8 mouse cellular contexts compared by ENCODE assay signal in the genomic region with DNA sequence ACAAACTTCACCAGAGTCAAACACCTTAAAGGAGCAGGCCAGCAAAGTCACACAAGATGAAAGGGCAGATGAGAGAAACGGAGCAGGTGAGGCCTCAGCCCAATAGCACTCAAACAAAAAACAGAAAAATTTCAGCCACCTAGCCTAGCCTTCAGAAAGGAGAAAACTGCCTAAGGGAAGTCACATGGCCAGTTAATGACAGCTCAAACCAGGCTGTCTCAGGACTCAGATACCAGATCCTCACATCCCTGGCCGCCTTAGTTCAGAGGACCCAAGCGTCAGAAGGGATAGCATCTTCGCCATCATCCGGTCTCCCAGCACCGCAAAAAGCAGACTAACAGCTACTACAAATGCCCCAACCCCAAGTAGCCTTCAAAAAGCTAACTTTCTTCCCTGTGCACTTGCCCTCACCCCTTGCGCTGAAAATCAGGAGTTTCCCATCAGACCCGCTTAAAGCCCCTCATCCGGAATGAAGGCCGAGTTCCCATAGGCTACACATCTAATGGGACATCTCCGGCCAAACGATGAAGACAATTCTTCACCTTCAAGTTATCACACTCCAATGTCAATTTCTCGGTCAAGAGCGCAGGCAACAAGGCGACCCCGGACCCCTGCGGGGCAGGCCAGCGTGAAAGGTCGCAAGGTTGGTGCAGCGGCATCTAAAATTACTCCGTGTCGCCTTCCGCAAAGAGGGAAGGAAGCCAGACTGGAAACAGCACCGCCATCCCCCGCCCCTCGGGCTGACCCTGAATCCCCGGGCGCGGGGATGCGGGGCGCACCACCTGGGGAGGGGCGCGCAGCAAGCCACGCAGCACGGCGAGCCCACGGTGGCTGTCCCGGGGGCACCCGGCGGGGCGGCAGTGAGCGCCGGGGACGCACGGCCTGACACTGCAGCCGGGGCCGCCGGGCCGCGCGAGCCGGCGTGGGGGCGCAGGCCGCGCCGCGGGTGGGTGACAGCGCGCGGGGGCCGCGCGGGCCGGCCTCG. TPM values are rescaled to one million over a fixed set of nuclear protein-coding genes. Genes with fewer than 3 reads are reported as not detected.
A peak's percentile ranks its signal among the peaks of the same experiment; 100 is the strongest.
DNase-seq lines count a peak whose midpoint lies in the region; ATAC-seq and TF ChIP-seq lines count a peak whose summit lies in the region.

No protein-coding gene starts in this region.

- peak overlapping the region; percentile 74 for H3K4me2 ChIP-seq in forebrain, embryonic 14.5 days (ENCODE audit: low read length)
- H3K4me2 ChIP-seq in intestine, embryonic 16.5 days (ENCODE audit: low read depth, low read length): peak overlapping the region; percentile 93

- no peaks in the 10 kb centered on the region for H3K9me3 ChIP-seq in forebrain, embryonic 14.5 days (replicated peaks; ENCODE audit: control insufficient read depth, low read length)
- no peaks in the 10 kb centered on the region for H3K9me3 ChIP-seq in intestine, embryonic 16.5 days (ENCODE audit: control insufficient read depth, low read length)
- H3K9me3 ChIP-seq in midbrain, embryonic 10.5 days (replicated peaks): no peaks in the 10 kb centered on the region

- H3K27me3 ChIP-seq in forebrain, embryonic 14.5 days (replicated peaks; ENCODE audit: control insufficient read depth, insufficient read depth, low read length): no peaks in the 10 kb centered on the region
- H3K27me3 ChIP-seq in intestine, embryonic 16.5 days (replicated peaks; ENCODE audit: control insufficient read depth, insufficient read depth, low read length): no peaks in the 10 kb centered on the region
- peaks cover 46% of the 10 kb centered on the region for H3K27me3 ChIP-seq in midbrain, embryonic 10.5 days (ENCODE audit: low read depth, poor library complexity, severe bottlenecking)
- no peaks in the 10 kb centered on the region for H3K27me3 ChIP-seq in thymus, adult 2 months (ENCODE audit: control insufficient read depth, insufficient read depth, low read length)

- peak; percentile 57 for ATAC-seq in forebrain, embryonic 14.5 days
- ATAC-seq in intestine, embryonic 16.5 days: peak; percentile 45

- peak overlapping the region; percentile 92 for H3K9ac ChIP-seq in forebrain, embryonic 14.5 days (ENCODE audit: low read length)
- peak overlapping the region; percentile 83 for H3K9ac ChIP-seq in intestine, embryonic 16.5 days (ENCODE audit: low read depth, low read length)

- TF ChIP-seq POLR2A in thymus, adult 2 months (IDR thresholded peaks at IDR 0.05; ENCODE audit: control insufficient read depth, extremely low read depth, insufficient read depth, low read length, poor library complexity): no peak

- no peak overlapping the region for H3K27ac ChIP-seq in brown adipose tissue, adult 24 weeks (replicated peaks; ENCODE audit: low read depth, low read length)
- peak overlapping the region; percentile 60 for H3K27ac ChIP-seq in forebrain, embryonic 14.5 days (ENCODE audit: low read depth, low read length)
- no peak overlapping the region for H3K27ac ChIP-seq in intestine, embryonic 16.5 days (ENCODE audit: low read length)
- peak overlapping the region; percentile 83 for H3K27ac ChIP-seq in midbrain, embryonic 10.5 days (replicated peaks)
- no peak overlapping the region for H3K27ac ChIP-seq in thymus, adult 2 months (ENCODE audit: control insufficient read depth, insufficient read depth, low read length)

- peak; percentile 21 for DNase-seq in right cerebral cortex, postnatal 14 days
- no peak for DNase-seq in right cerebral cortex, postnatal 36 days (ENCODE audit: low spot score in 2 of 2)
- DNase-seq in forebrain, embryonic 14.5 days (ENCODE audit: low spot score): peak; percentile 29
- DNase-seq in midbrain, embryonic 10.5 days (ENCODE audit: low spot score): peak; percentile 42
- DNase-seq in thymus, adult 2 months: peak; percentile 45
- no peak for DNase-seq in urinary bladder, postnatal 10 days (ENCODE audit: low spot score)

- no peak for TF ChIP-seq CTCF in thymus, adult 2 months (IDR thresholded peaks at IDR 0.05; ENCODE audit: borderline replicate concordance, control insufficient read depth, extremely low read depth, insufficient read depth, low read length, poor library complexity)

- no peaks in the 10 kb centered on the region for H3K36me3 ChIP-seq in forebrain, embryonic 14.5 days (ENCODE audit: control insufficient read depth, insufficient read depth, low read length)
- peaks cover 2% of the 10 kb centered on the region; the same call in 1 of the 2 replicates for H3K36me3 ChIP-seq in intestine, embryonic 16.5 days (ENCODE audit: control insufficient read depth, insufficient read depth, low read length)
- H3K36me3 ChIP-seq in midbrain, embryonic 10.5 days: peaks cover 6% of the 10 kb centered on the region; the same call in 1 of the 2 replicates
- no peaks in the 10 kb centered on the region for H3K36me3 ChIP-seq in thymus, adult 2 months (ENCODE audit: control insufficient read depth, insufficient read depth, low read length)

- peaks cover 7% of the 10 kb centered on the region; the same call in 1 of the 2 replicates for H3K4me1 ChIP-seq in brown adipose tissue, adult 24 weeks (ENCODE audit: control insufficient read depth, insufficient read depth, insufficient read length, low read length)
- H3K4me1 ChIP-seq in forebrain, embryonic 14.5 days (ENCODE audit: control insufficient read depth, insufficient read depth, low read length): peaks cover 7% of the 10 kb centered on the region; the same call in 1 of the 2 replicates
- H3K4me1 ChIP-seq in intestine, embryonic 16.5 days (ENCODE audit: control insufficient read depth, insufficient read depth, low read length): peaks cover 9% of the 10 kb centered on the region
- peaks cover 37% of the 10 kb centered on the region for H3K4me1 ChIP-seq in midbrain, embryonic 10.5 days
- peaks cover 14% of the 10 kb centered on the region for H3K4me1 ChIP-seq in thymus, adult 2 months (replicated peaks; ENCODE audit: control insufficient read depth, insufficient read depth, low read length)

- WGBS in forebrain, embryonic 14.5 days: 2% methylated on average over 48 of the region's 66 CpGs
- 3% methylated on average over 58 of the region's 66 CpGs for WGBS in intestine, embryonic 16.5 days
- 3% methylated on average over 66 of the region's 66 CpGs for WGBS in midbrain, embryonic 10.5 days
- 11% methylated on average over 66 of the region's 66 CpGs for WGBS in thymus, adult 2 months

- peak overlapping the region; percentile 79 for H3K4me3 ChIP-seq in brown adipose tissue, adult 24 weeks (ENCODE audit: insufficient read depth, low read depth, low read length)
- peak overlapping the region; percentile 84 for H3K4me3 ChIP-seq in forebrain, embryonic 14.5 days (ENCODE audit: low read depth, low read length)
- H3K4me3 ChIP-seq in intestine, embryonic 16.5 days (ENCODE audit: low read length): peak overlapping the region; percentile 76
- peak overlapping the region; percentile 84 for H3K4me3 ChIP-seq in midbrain, embryonic 10.5 days
- peak overlapping the region; percentile 84 for H3K4me3 ChIP-seq in thymus, adult 2 months (ENCODE audit: control insufficient read depth, insufficient read depth, low read length)

RNA-seq across cellular contexts. Expression of a gene that starts 0.7 kb away (rescaled TPM):
- polyA plus RNA-seq in brown adipose tissue, adult 24 weeks (2012; ENCODE audit: insufficient read depth, insufficient read length, missing spikeins): 4.5 and 12.3 TPM in 2 replicates
- polyA plus RNA-seq in forebrain, embryonic 14.5 days (2014; fragmentation: Nextera tagmentation; extraction: Ambion mirVana): 19.3 and 25.3 TPM in 2 replicates
- polyA plus RNA-seq in intestine, embryonic 16.5 days (2015; fragmentation: Nextera tagmentation; extraction: Ambion mirVana): 12.0 and 13.5 TPM in 2 replicates
- 8.8 and 9.0 TPM in 2 replicates for polyA plus RNA-seq in midbrain, embryonic 10.5 days (2016; fragmentation: Nextera tagmentation; extraction: Ambion mirVana)
- polyA plus RNA-seq in thymus, adult 2 months (2012; rRNA removed): 50.8 and 51.7 TPM in 2 replicates

Comparison
In these comparisons a context has a peak if more than half of its experiments do, and no peak if none do; other contexts are left out.
1. DNase-seq: peak in right cerebral cortex, postnatal 14 days (single experiment), forebrain, embryonic 14.5 days (single experiment), midbrain, embryonic 10.5 days (single experiment) and thymus, adult 2 months (single experiment); none in right cerebral cortex, postnatal 36 days (0 of 2) and urinary bladder, postnatal 10 days (single experiment).
2. H3K27ac ChIP-seq: peak in forebrain, embryonic 14.5 days (single experiment) and midbrain, embryonic 10.5 days (single experiment); none in brown adipose tissue, adult 24 weeks (single experiment), intestine, embryonic 16.5 days (single experiment) and thymus, adult 2 months (single experiment).
3. Peak in every context shown above with its lines, with median percentiles within 50 percentile points of each other: H3K4me3 ChIP-seq.